Comparison of ENCODE assay signal across 10 mouse cellular contexts in the genomic region with DNA sequence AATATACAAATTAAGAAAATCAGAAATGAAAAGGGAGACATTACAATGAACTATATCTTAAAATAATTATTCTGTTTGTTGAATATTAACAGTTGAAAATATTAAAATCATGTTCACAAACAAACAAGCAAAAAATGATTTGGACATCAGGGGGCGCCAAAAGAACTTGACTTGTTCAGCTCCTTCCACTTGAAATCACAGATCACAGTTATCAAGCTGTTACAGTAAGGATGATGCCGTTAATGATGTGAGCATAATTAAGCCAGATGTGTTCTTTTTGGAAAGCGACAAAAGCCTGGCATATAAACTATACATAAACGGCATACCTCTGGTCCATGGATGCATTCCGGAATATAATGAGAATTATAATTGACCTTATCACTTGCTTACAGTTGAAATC. TPM values are rescaled to one million over a fixed set of nuclear protein-coding genes. Genes with fewer than 3 reads are reported as not detected.
DNase-seq lines count a peak whose midpoint lies in the region; ATAC-seq and TF ChIP-seq lines count a peak whose summit lies in the region.
"Had no signal": no experiment of that assay in that cellular context is flagged by ENCODE, and none has a peak within 500 bp of the region (broad histone marks: within the 10 kb centered on the region; RNA-seq: fewer than 3 reads in every experiment).

No protein-coding gene starts in this region.

- peak; percentile 70 for DNase-seq in lung, embryonic 14.5 days
- DNase-seq in lung, adult 2 months, result no peak
- peak; percentile 59 for DNase-seq in NIH3T3 (ENCODE audit: low read depth)
- DNase-seq in left cerebral cortex, postnatal 25 days (ENCODE audit: low spot score in 2 of 2), result peak; percentile 26 to 46
- DNase-seq in frontal cortex, postnatal 10 days (ENCODE audit: low spot score in 2 of 2), result no peak
- DNase-seq in forebrain, embryonic 11.5 days (ENCODE audit: low spot score), result no peak

- 47% methylated on average over 5 of the region's 5 CpGs for WGBS in forebrain, embryonic 13.5 days
- 48% methylated on average over 5 of the region's 5 CpGs for WGBS in forebrain, embryonic 15.5 days
- WGBS in lung, embryonic 14.5 days, result 42% methylated on average over 5 of the region's 5 CpGs
- 46% methylated on average over 5 of the region's 5 CpGs for WGBS in lung, adult 2 months
- WGBS in forebrain, embryonic 11.5 days, result 58% methylated on average over 5 of the region's 5 CpGs

- intact Hi-C loops in left cerebral cortex, postnatal 25 days (cut with DNase I), result loop anchor here (5.0 kb wide), 1 partner anchor 96 kb away; no protein-coding TSS in a partner anchor

- H3K4me3 ChIP-seq in forebrain, embryonic 13.5 days, result no peak overlapping the region
- no peak overlapping the region for H3K4me3 ChIP-seq in forebrain, embryonic 15.5 days
- no peak overlapping the region for H3K4me3 ChIP-seq in lung, embryonic 14.5 days (ENCODE audit: low read depth, low read length)
- H3K4me3 ChIP-seq in lung, adult 2 months (replicated peaks; ENCODE audit: extremely low read depth, low read depth, low read length), result no peak overlapping the region
- H3K4me3 ChIP-seq in forebrain, embryonic 11.5 days (ENCODE audit: low read depth, low read length), result no peak overlapping the region

- peak; percentile 43 for TF ChIP-seq CTCF in lung, embryonic 14.5 days (IDR thresholded peaks at IDR 0.05; ENCODE audit: low read depth)
- TF ChIP-seq CTCF in lung, adult 2 months (IDR thresholded peaks at IDR 0.05; ENCODE audit: insufficient read depth, low read length), result no peak

- no peak overlapping the region for H3K9ac ChIP-seq in forebrain, embryonic 13.5 days
- no peak overlapping the region for H3K9ac ChIP-seq in forebrain, embryonic 15.5 days (replicated peaks)
- H3K9ac ChIP-seq in lung, embryonic 14.5 days, result no peak overlapping the region
- H3K9ac ChIP-seq in forebrain, embryonic 11.5 days (ENCODE audit: low read length), result no peak overlapping the region

- H3K27ac ChIP-seq in forebrain, embryonic 13.5 days, result no peak overlapping the region
- no peak overlapping the region for H3K27ac ChIP-seq in forebrain, embryonic 15.5 days (replicated peaks)
- H3K27ac ChIP-seq in lung, embryonic 14.5 days (ENCODE audit: low read depth), result no peak overlapping the region
- H3K27ac ChIP-seq in forebrain, embryonic 11.5 days (ENCODE audit: low read depth, low read length), result no peak overlapping the region

- TF ChIP-seq POLR2A in lung, adult 2 months (IDR thresholded peaks at IDR 0.05; ENCODE audit: borderline replicate concordance, extremely low read depth, low read depth, low read length), result no peak

- H3K9me3 ChIP-seq in forebrain, embryonic 13.5 days (replicated peaks), result no peaks in the 10 kb centered on the region
- no peaks in the 10 kb centered on the region for H3K9me3 ChIP-seq in forebrain, embryonic 15.5 days
- H3K9me3 ChIP-seq in lung, embryonic 14.5 days (ENCODE audit: low read depth, low read length), result no peaks in the 10 kb centered on the region
- H3K9me3 ChIP-seq in forebrain, embryonic 11.5 days (ENCODE audit: control insufficient read depth, low read length), result no peaks in the 10 kb centered on the region

- H3K4me2 ChIP-seq in forebrain, embryonic 13.5 days, result no peak overlapping the region
- H3K4me2 ChIP-seq in forebrain, embryonic 15.5 days (replicated peaks), result no peak overlapping the region
- no peak overlapping the region for H3K4me2 ChIP-seq in lung, embryonic 14.5 days
- H3K4me2 ChIP-seq in forebrain, embryonic 11.5 days (ENCODE audit: low read depth, low read length, severe bottlenecking), result no peak overlapping the region

- ATAC-seq in forebrain, embryonic 13.5 days, result peak; percentile 50; the same call in 1 of the 2 replicates
- ATAC-seq in forebrain, embryonic 15.5 days (replicated peaks), result no peak
- no peak for ATAC-seq in lung, embryonic 14.5 days (ENCODE audit: insufficient read depth)
- no peak for ATAC-seq in forebrain, embryonic 11.5 days (replicated peaks; ENCODE audit: low FRiP score)

- no peaks in the 10 kb centered on the region for H3K4me1 ChIP-seq in forebrain, embryonic 13.5 days
- H3K4me1 ChIP-seq in forebrain, embryonic 15.5 days, result no peaks in the 10 kb centered on the region
- no peaks in the 10 kb centered on the region for H3K4me1 ChIP-seq in lung, embryonic 14.5 days (ENCODE audit: insufficient read depth)
- no peaks in the 10 kb centered on the region for H3K4me1 ChIP-seq in lung, adult 2 months (ENCODE audit: control insufficient read depth, insufficient read depth, low read length)
- no peaks in the 10 kb centered on the region for H3K4me1 ChIP-seq in forebrain, embryonic 11.5 days (replicated peaks; ENCODE audit: control insufficient read depth, insufficient read depth, low read length)

- no peaks in the 10 kb centered on the region for H3K36me3 ChIP-seq in forebrain, embryonic 13.5 days (ENCODE audit: poor library complexity, severe bottlenecking)
- H3K36me3 ChIP-seq in forebrain, embryonic 15.5 days, result no peaks in the 10 kb centered on the region
- H3K36me3 ChIP-seq in lung, embryonic 14.5 days (ENCODE audit: insufficient read depth), result no peaks in the 10 kb centered on the region
- no peaks in the 10 kb centered on the region for H3K36me3 ChIP-seq in forebrain, embryonic 11.5 days (ENCODE audit: control insufficient read depth, insufficient read depth, low read length)

- H3K27me3 ChIP-seq in forebrain, embryonic 13.5 days, result no peaks in the 10 kb centered on the region
- H3K27me3 ChIP-seq in forebrain, embryonic 15.5 days, result no peaks in the 10 kb centered on the region
- no peaks in the 10 kb centered on the region for H3K27me3 ChIP-seq in lung, embryonic 14.5 days (ENCODE audit: insufficient read depth, low read length)
- no peaks in the 10 kb centered on the region for H3K27me3 ChIP-seq in forebrain, embryonic 11.5 days (ENCODE audit: control insufficient read depth, insufficient read depth, low read length)

RNA-seq across cellular contexts. Expression of gene Il23r, which starts 40.3 kb away (rescaled TPM):
- not detected in 2 replicates for polyA plus RNA-seq in forebrain, embryonic 13.5 days (2015; fragmentation: Nextera tagmentation; extraction: Ambion mirVana)
- not detected in 2 replicates for polyA plus RNA-seq in forebrain, embryonic 15.5 days (2015; fragmentation: Nextera tagmentation; extraction: Ambion mirVana)
- polyA plus RNA-seq in lung, embryonic 14.5 days (2014; fragmentation: Nextera tagmentation; extraction: Ambion mirVana), result not detected in 2 replicates
- 0.11 TPM in 1 of 2 replicates, not detected in the other for polyA plus RNA-seq in lung, adult 2 months (2012; rRNA removed)
- not detected for total RNA-seq in left cerebral cortex, postnatal 25 days (2021)
- polyA plus RNA-seq in forebrain, embryonic 11.5 days (2014; fragmentation: Nextera tagmentation; extraction: Ambion mirVana), result not detected in 2 replicates
- polyA plus RNA-seq: gonadal fat pad, adult 2 months; stomach, embryonic 14.5 days had no signal

Comparison
In these comparisons a context has a peak if more than half of its experiments do, and no peak if none do; other contexts are left out.
1. DNase-seq: peak in lung, embryonic 14.5 days (single experiment), NIH3T3 (single experiment) and left cerebral cortex, postnatal 25 days (2 of 2); none in lung, adult 2 months (single experiment), frontal cortex, postnatal 10 days (0 of 2) and forebrain, embryonic 11.5 days (single experiment).